Mouse (Mus musculus) hindbrain, embryonic 12.5 days (tissue): ENCODE measurements around the gene Garnl3. TPM values are rescaled to one million over a fixed set of nuclear protein-coding genes. Genes with fewer than 3 reads are reported as not detected.
"Not testable (repeated sequence)": the region's sequence is repeated elsewhere in the genome, so short reads cannot be mapped to it uniquely, and the experiment has no call there.

Experiments used
- ATAC-seq: fragments of 200-750 bp; cut with Nextera tagmentation; 2 replicates; pipeline ENCODE4 v1.8.0; 2017; ENCODE audit warnings: moderate TSS enrichment; ENCODE audit not compliant: low FRiP score
- H3K27ac ChIP-seq: fragments of 300-500 bp; sonication (generic); 2 replicates; pipeline ENCODE4 v1.5.1; 2016; ENCODE audit warnings: mild to moderate bottlenecking
- H3K27me3 ChIP-seq: fragments of 300-500 bp; sonication (generic); 2 replicates; pipeline ENCODE4 v1.6.1; 2016; ENCODE audit warnings: mild to moderate bottlenecking
- H3K36me3 ChIP-seq: fragments of 300-500 bp; sonication (generic); 2 replicates; pipeline ENCODE4 v1.6.1; 2016; ENCODE audit warnings: mild to moderate bottlenecking
- H3K4me1 ChIP-seq: fragments of 300-500 bp; sonication (generic); 2 replicates; pipeline ENCODE4 v1.6.1; 2016
- H3K4me2 ChIP-seq: fragments of 300-500 bp; sonication (generic); replicated peaks from 2 replicates; pipeline ENCODE4 v1.6.1; 2016; ENCODE audit warnings: mild to moderate bottlenecking
- H3K4me3 ChIP-seq: fragments of 300-500 bp; sonication (generic); 2 replicates; pipeline ENCODE4 v1.5.1; 2016; ENCODE audit warnings: mild to moderate bottlenecking
- H3K9ac ChIP-seq: fragments of 300-500 bp; sonication (generic); 2 replicates; pipeline ENCODE4 v1.6.1; 2016; ENCODE audit warnings: mild to moderate bottlenecking, moderate library complexity
- H3K9me3 ChIP-seq: fragments of 300-500 bp; sonication (generic); replicated peaks from 2 replicates; pipeline ENCODE4 v1.6.1; 2016; ENCODE audit warnings: mild to moderate bottlenecking
- WGBS: fragments of 180-500 bp; shearing (Covaris S2); methylation state at CpG from one replicate; pipeline ENCODE4 v1.1.7; 2016; 5-methylcytosine and 5-hydroxymethylcytosine counted together
- polyA plus RNA-seq: library from polyadenylated mRNA; unstranded; fragments of >200 nt; fragmentation: Nextera tagmentation; extraction: Ambion mirVana; gene quantifications from 2 replicates; pipeline ENCODE4 v1.2.1, GENCODE M21; 2016

Garnl3 gene
- polyA plus RNA-seq, 1 experiment from 2014 or later, result 20.6 TPM

- no peak overlapping the region for H3K9ac ChIP-seq
- 74% methylated on average over 1 of the region's 1 CpGs for WGBS
Observed at GRCm38 (mm10) chr2:33037429-33037828, 94.0 kb downstream of the Garnl3 start.

GRCm38 (mm10) chr2:33035297-33035696 is 96.2 kb downstream of the Garnl3 start:
- H3K4me1 ChIP-seq, result no peaks in the 10 kb centered on the region
- no peaks in the 10 kb centered on the region for H3K36me3 ChIP-seq
- no peak overlapping the region for H3K4me3 ChIP-seq
- no peaks in the 10 kb centered on the region for H3K27me3 ChIP-seq
- H3K27ac ChIP-seq, result no peak overlapping the region
- 82% methylated on average over 1 of the region's 1 CpGs for WGBS
- no peak for ATAC-seq
- no peak overlapping the region for H3K4me2 ChIP-seq
- H3K9me3 ChIP-seq, result no peaks in the 10 kb centered on the region
- H3K9ac ChIP-seq, result no peak overlapping the region

More at GRCm38 (mm10) chr2:33037429-33037828, 94.0 kb downstream of the Garnl3 start:
- no peak overlapping the region for H3K4me2 ChIP-seq
- H3K4me3 ChIP-seq, result no peak overlapping the region
- ATAC-seq, result no peak
- H3K27me3 ChIP-seq, result no peaks in the 10 kb centered on the region
- H3K9me3 ChIP-seq, result no peaks in the 10 kb centered on the region
- H3K4me1 ChIP-seq, result no peaks in the 10 kb centered on the region
- H3K27ac ChIP-seq, result no peak overlapping the region
- H3K36me3 ChIP-seq, result no peaks in the 10 kb centered on the region

- no peak overlapping the region for H3K27ac ChIP-seq
- no peaks in the 10 kb centered on the region for H3K36me3 ChIP-seq
- H3K9me3 ChIP-seq, result no peaks in the 10 kb centered on the region
- no peak overlapping the region for H3K4me2 ChIP-seq
- 90% methylated on average over 7 of the region's 7 CpGs for WGBS
- no peak overlapping the region for H3K9ac ChIP-seq
- no peaks in the 10 kb centered on the region for H3K27me3 ChIP-seq
- no peak overlapping the region for H3K4me3 ChIP-seq
- H3K4me1 ChIP-seq, result no peaks in the 10 kb centered on the region
- ATAC-seq, result no peak
Observed at GRCm38 (mm10) chr2:33033281-33033680, 98.2 kb downstream of the Garnl3 start.

- Histone ChIP-seq H3K4me2 (no peak overlapping the region), H3K4me3 (no peak overlapping the region), H3K27ac (no peak overlapping the region), H3K9me3 (no peaks in the 10 kb centered on the region), H3K9ac (no peak overlapping the region), H3K27me3 (no peaks in the 10 kb centered on the region), H3K36me3 (no peaks in the 10 kb centered on the region), H3K4me1 (no peaks in the 10 kb centered on the region)
- 77% methylated on average over 5 of the region's 5 CpGs for WGBS
- ATAC-seq, result no peak
Observed at GRCm38 (mm10) chr2:33032391-33033062, 98.9 kb downstream of the Garnl3 start.

- 83% methylated on average over 4 of the region's 4 CpGs for WGBS
- no peak for ATAC-seq
Observed at GRCm38 (mm10) chr2:33025040-33025439, 106.4 kb downstream of the Garnl3 start.

GRCm38 (mm10) chr2:33024564-33024963 is 106.9 kb downstream of the Garnl3 start:
- H3K4me2 ChIP-seq, result no peak overlapping the region
- no peaks in the 10 kb centered on the region for H3K27me3 ChIP-seq
- H3K9me3 ChIP-seq, result no peaks in the 10 kb centered on the region
- WGBS, result 72% methylated on average over 10 of the region's 10 CpGs
- H3K4me1 ChIP-seq, result no peaks in the 10 kb centered on the region
- H3K9ac ChIP-seq, result no peak overlapping the region
- no peaks in the 10 kb centered on the region for H3K36me3 ChIP-seq
- no peak overlapping the region for H3K27ac ChIP-seq
- no peak overlapping the region for H3K4me3 ChIP-seq
- no peak for ATAC-seq

More at GRCm38 (mm10) chr2:33025040-33025439, 106.4 kb downstream of the Garnl3 start:
- H3K4me2 ChIP-seq, result no peak overlapping the region
- H3K4me3 ChIP-seq, result no peak overlapping the region
- no peaks in the 10 kb centered on the region for H3K4me1 ChIP-seq
- no peak overlapping the region for H3K27ac ChIP-seq
- no peak overlapping the region for H3K9ac ChIP-seq
- H3K9me3 ChIP-seq, result no peaks in the 10 kb centered on the region
- H3K27me3 ChIP-seq, result no peaks in the 10 kb centered on the region
- no peaks in the 10 kb centered on the region for H3K36me3 ChIP-seq

GRCm38 (mm10) chr2:33022846-33023245 is 108.6 kb downstream of the Garnl3 start:
- WGBS, result 76% methylated on average over 6 of the region's 6 CpGs
- no peak overlapping the region for H3K4me2 ChIP-seq

GRCm38 (mm10) chr2:33018026-33018425 is 113.4 kb downstream of the Garnl3 start:
- Histone ChIP-seq H3K27me3 (no peaks in the 10 kb centered on the region), H3K4me3 (no peak overlapping the region), H3K4me1 (0 out of 2 replicates have a peak, but pooled peaks cover 2% of the 10 kb centered on the region), H3K9ac (no peak overlapping the region), H3K4me2 (no peak overlapping the region), H3K36me3 (no peaks in the 10 kb centered on the region), H3K9me3 (no peaks in the 10 kb centered on the region), H3K27ac (no peak overlapping the region)
- ATAC-seq, result no peak
- WGBS, result 10% methylated on average over 6 of the region's 6 CpGs

More at GRCm38 (mm10) chr2:33022846-33023245, 108.6 kb downstream of the Garnl3 start:
- H3K36me3 ChIP-seq, result no peaks in the 10 kb centered on the region
- H3K9ac ChIP-seq, result no peak overlapping the region
- H3K9me3 ChIP-seq, result no peaks in the 10 kb centered on the region
- ATAC-seq, result no peak
- no peak overlapping the region for H3K27ac ChIP-seq
- H3K4me3 ChIP-seq, result no peak overlapping the region
- no peaks in the 10 kb centered on the region for H3K4me1 ChIP-seq
- no peaks in the 10 kb centered on the region for H3K27me3 ChIP-seq

GRCm38 (mm10) chr2:33017191-33017590 is 114.3 kb downstream of the Garnl3 start:
- H3K9me3 ChIP-seq, result no peaks in the 10 kb centered on the region
- H3K27ac ChIP-seq, result no peak overlapping the region
- H3K36me3 ChIP-seq, result no peaks in the 10 kb centered on the region
- WGBS, result 81% methylated on average over 2 of the region's 2 CpGs
- H3K4me2 ChIP-seq, result no peak overlapping the region
- H3K27me3 ChIP-seq, result no peaks in the 10 kb centered on the region
- no peak overlapping the region for H3K4me3 ChIP-seq
- 0 out of 2 replicates have a peak, but pooled peaks cover 2% of the 10 kb centered on the region for H3K4me1 ChIP-seq
- ATAC-seq, result no peak
- no peak overlapping the region for H3K9ac ChIP-seq

- Histone ChIP-seq H3K9ac (no peak overlapping the region), H3K4me2 (no peak overlapping the region), H3K9me3 (no peaks in the 10 kb centered on the region), H3K4me1 (0 out of 2 replicates have a peak, but pooled peaks cover 2% of the 10 kb centered on the region), H3K36me3 (no peaks in the 10 kb centered on the region), H3K27me3 (no peaks in the 10 kb centered on the region), H3K4me3 (no peak overlapping the region), H3K27ac (no peak overlapping the region)
- 66% methylated on average over 5 of the region's 5 CpGs for WGBS
- no peak for ATAC-seq
Observed at GRCm38 (mm10) chr2:33014877-33015276, 116.6 kb downstream of the Garnl3 start.

GRCm38 (mm10) chr2:33009055-33009454 is 122.4 kb downstream of the Garnl3 start:
- H3K27ac ChIP-seq, H3K4me3 ChIP-seq, H3K27me3 ChIP-seq, H3K4me1 ChIP-seq, ATAC-seq, H3K9ac ChIP-seq, H3K9me3 ChIP-seq, H3K36me3 ChIP-seq, H3K4me2 ChIP-seq: not testable (repeated sequence)
- 82% methylated on average over 4 of the region's 4 CpGs for WGBS

- no peak overlapping the region for H3K27ac ChIP-seq
- peaks cover 11% of the 10 kb centered on the region; the same call in 1 of the 2 replicates for H3K36me3 ChIP-seq
- no peak overlapping the region for H3K4me2 ChIP-seq
- no peak for ATAC-seq
- no peak overlapping the region for H3K9ac ChIP-seq
- no peaks in the 10 kb centered on the region for H3K4me1 ChIP-seq
- WGBS, result 80% methylated on average over 5 of the region's 5 CpGs
- no peaks in the 10 kb centered on the region for H3K9me3 ChIP-seq
- no peaks in the 10 kb centered on the region for H3K27me3 ChIP-seq
- H3K4me3 ChIP-seq, result no peak overlapping the region
Observed at GRCm38 (mm10) chr2:33005041-33005440, 126.4 kb downstream of the Garnl3 start.

GRCm38 (mm10) chr2:33002144-33002543 is 129.3 kb downstream of the Garnl3 start:
- ATAC-seq, result no peak
- Histone ChIP-seq H3K4me3 (no peak overlapping the region), H3K27me3 (no peaks in the 10 kb centered on the region), H3K36me3 (peaks cover 11% of the 10 kb centered on the region; the same call in 1 of the 2 replicates), H3K27ac (no peak overlapping the region), H3K4me2 (no peak overlapping the region), H3K9me3 (no peaks in the 10 kb centered on the region), H3K9ac (no peak overlapping the region), H3K4me1 (no peaks in the 10 kb centered on the region)
- 88% methylated on average over 7 of the region's 7 CpGs for WGBS
